Mouse (Mus musculus): ENCODE measurements around the gene Ccng1.

Ccng1 gene

GRCm38 (mm10) chr11:40755109-40755627, at the start of gene Ccng1:
Gene Ccng1, minus strand, starts transcription at chr11:40755311.
- DNase-seq: peak; percentile 76

GRCm38 (mm10) chr11:40790307-40790706, 35.2 kb upstream of the Ccng1 start:
- DNase-seq: no peak

- DNase-seq: no peak
Measured at GRCm38 (mm10) chr11:40789701-40790100, 34.6 kb upstream of the Ccng1 start.

DNA sequence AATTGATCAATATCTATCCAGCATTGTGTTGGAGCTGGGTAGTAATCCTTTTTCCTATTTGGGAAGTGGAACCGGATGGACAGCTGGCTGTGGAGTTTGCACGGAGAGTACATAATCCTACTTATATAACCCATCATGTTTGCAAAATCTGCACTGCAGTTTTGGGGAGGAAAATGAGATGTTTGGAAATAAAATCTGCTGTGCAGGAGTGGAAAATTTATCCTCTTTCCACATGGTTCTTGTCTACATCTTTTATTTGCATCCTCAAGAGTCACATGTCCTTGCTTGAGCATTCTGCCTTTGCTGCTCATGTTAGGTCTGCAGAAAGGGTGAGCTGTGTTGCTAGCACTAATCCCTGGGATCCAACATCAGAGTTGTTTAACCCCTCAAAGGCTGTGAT, 31.8 kb upstream of the Ccng1 start:
- DNase-seq: no peak

DNA sequence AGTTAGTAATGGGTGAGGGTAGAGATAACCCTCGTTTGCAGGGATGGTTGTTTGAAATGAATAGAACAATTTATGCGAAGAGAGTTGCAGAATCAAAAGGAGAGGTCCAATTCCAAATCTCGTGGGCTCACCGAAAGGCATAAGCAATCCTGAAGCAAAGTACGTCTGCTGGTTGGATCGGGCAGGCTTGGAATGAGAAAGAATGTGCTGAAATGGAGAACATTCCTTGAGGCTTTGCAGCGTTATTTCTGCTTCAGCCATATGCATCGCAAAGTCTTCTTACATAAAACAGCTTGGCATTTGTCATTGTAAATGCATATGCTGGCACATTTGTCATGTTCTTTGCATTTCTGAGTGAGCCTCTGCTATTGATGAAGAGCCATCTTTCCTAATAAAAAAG, 29.2 kb upstream of the Ccng1 start:
- DNase-seq: no peak

GRCm38 (mm10) chr11:40783346-40783745, 28.2 kb upstream of the Ccng1 start:
- no peak for DNase-seq

- no peak for DNase-seq
Measured at GRCm38 (mm10) chr11:40781857-40782256, 26.7 kb upstream of the Ccng1 start.

- DNase-seq: no peak
Measured at GRCm38 (mm10) chr11:40775315-40776269, 20.5 kb upstream of the Ccng1 start.

DNA sequence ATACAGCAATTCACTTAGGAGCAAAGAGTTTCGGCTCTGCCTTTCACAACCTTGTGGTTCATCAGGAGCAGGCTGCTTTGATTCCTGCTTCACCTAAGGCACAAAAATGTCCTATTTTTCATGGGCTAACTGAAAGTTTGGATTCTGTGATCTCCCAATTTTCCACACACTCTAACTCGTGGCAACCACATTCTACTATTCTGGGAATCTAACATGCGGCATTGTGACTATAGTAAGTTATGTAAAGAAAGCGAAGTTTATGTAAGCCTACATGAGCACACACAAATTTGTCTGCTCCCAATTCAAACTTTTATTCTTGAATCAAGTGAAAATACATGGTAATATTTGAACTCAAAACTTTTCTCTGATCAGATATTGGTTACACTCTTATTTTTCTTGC, 9.6 kb upstream of the Ccng1 start:
- DNase-seq: no peak

GRCm38 (mm10) chr11:40763395-40763794, 8.3 kb upstream of the Ccng1 start:
- DNase-seq: no peak

DNA sequence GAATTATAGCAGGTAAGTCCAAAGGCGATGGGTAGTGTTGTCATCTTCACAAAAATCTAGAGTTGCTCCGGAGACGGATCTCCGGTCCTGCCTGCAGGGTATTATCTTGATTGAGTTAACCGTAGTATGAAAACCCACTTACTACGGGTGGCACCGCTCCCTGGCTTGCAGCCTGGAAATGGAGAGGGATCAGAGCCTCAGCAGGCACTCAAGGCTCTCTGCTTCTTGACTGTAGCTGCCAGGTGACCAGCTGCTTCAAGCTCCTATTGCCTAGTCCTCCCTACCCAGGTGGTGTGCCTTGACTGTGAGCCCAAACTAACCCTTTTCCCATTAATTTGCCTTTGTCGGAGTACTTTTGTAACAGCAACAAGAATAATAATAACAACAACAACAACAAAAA, 4.8 kb upstream of the Ccng1 start:
- no peak for DNase-seq

GRCm38 (mm10) chr11:40755968-40756367, 857 bp upstream of the Ccng1 start:
- no peak for DNase-seq

GRCm38 (mm10) chr11:40754664-40755107, 425 bp downstream of the Ccng1 start:
- DNase-seq: no peak

- DNase-seq: no peak
Measured at GRCm38 (mm10) chr11:40753836-40754235, 1.3 kb downstream of the Ccng1 start.

DNA sequence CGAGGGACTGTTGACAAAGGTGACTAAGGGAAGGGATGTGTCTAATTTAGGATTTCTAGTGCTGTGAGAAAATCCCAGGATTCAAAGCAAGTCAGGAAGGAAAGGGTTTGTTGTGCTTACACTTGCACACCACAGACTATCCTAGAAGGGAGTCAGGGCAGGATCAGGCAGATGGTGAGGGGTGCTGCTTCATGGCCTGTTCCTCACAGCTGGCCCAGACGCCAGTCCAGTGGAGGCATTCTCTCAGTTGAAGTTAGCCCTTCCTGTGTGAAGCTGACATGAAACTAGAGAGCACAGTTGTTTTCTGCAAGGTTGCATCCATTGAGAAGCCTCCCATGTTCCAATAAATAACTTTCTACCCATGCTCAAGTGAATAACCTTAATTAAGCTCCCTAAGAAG, 7.4 kb downstream of the Ccng1 start:
- no peak for DNase-seq

- DNase-seq: no peak
Measured at GRCm38 (mm10) chr11:40746361-40746760, 8.8 kb downstream of the Ccng1 start.

GRCm38 (mm10) chr11:40744348-40744747, 10.8 kb downstream of the Ccng1 start:
- DNase-seq: no peak

GRCm38 (mm10) chr11:40741605-40742262, 13.4 kb downstream of the Ccng1 start:
- no peak for DNase-seq

DNA sequence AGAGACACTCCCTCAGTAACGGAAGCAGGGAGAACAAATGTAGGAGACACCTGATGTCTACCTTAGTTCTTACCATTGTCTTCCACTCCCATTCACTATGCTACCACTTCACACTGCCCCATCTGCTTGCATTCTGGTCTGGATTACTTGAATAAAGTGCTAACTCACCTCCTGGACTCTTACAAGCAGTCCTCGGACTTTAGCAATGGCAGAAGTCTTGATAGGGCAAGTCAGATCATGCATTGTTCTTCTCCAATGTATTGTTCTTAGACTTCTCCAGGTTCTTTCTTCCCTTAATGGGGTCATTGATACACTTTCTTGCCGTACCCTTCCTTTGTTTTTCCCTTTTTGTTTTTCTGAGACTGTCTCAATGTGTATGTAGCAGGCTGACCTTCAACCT, 17.7 kb downstream of the Ccng1 start:
- DNase-seq: no peak

- no peak for DNase-seq
Measured at GRCm38 (mm10) chr11:40734251-40734752, 20.8 kb downstream of the Ccng1 start.

DNA sequence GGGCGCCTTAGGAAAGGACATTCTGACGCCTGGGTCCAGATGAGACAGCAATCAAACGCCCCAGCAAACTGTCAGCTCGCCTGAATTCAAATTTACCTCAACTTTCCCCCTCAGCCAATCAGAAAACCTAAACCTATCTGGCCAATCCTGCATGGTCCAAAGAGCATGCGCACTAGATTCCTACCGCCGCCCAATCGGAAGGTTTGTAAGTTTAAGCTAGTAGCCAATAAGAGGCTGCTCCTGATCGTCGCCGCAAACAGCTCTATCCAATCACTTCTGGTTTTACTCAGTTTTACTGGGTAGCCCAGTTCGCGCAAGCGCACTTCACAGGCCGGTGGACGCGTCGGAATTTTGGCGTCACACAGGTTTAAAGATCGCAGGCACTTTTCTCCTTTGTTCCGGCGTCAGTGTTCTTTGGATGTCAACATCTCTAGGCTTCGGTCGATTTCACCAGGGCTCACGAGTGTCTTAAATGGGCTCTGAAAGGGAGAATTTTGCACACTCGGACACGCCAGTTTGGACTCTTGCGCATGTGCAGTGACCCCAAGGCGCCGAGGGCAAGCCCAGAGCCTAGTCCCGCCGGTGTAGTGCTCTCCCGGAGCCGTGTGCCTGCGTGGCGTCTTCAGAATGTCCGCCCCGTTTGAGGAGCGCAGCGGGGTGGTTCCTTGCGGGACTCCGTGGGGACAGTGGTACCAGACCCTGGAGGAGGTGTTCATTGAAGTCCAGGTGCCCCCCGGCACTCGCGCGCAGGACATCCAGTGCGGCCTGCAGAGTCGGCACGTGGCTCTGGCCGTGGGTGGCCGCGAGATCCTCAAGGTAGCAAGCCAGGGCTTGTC, 21.6 kb downstream of the Ccng1 start, which contains the start of the genes Hmmr and Nudcd2:
TSS of gene Hmmr (minus strand) at position 84 of the 836 bp plus-strand sequence.
TSS of gene Nudcd2 (plus strand) at position 329 of the 836 bp plus-strand sequence.
- peak; percentile 87 for DNase-seq

- DNase-seq: no peak
Measured at GRCm38 (mm10) chr11:40732997-40733338, 22.1 kb downstream of the Ccng1 start.

DNA sequence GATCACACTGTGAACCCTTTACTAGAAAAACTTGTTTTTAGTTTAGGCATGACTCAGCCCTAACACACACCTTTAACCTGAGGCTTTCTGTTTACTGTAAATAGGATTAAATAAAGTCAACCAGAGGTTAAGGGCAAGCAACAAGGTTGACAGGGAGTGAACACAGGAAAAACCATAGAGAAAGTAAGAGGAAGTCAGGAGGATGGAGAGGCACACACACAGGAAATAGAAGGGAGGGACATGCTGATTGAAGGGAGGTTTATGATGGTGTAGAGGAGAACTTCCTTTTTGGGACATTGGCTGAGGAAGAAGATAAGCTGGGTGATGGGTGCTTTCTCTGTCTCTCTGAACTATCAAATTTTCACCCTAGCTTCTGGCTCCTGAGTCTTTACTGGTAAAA, 36.8 kb downstream of the Ccng1 start:
- no peak for DNase-seq

Data from right cerebral cortex, postnatal 4 days (tissue).